Mouse (Mus musculus) mesoderm, embryonic 11.5 days (tissue): Measurements from ENCODE around the gene Pou5f2.
A peak's percentile ranks its signal among the peaks of the same experiment; 100 is the strongest.

Source experiments
- DNase-seq: peaks from one replicate; pipeline ENCODE4 v3.0.0-alpha.2; 2012; ENCODE audit warnings: low read depth, low spot score

The Pou5f2 gene

DNA sequence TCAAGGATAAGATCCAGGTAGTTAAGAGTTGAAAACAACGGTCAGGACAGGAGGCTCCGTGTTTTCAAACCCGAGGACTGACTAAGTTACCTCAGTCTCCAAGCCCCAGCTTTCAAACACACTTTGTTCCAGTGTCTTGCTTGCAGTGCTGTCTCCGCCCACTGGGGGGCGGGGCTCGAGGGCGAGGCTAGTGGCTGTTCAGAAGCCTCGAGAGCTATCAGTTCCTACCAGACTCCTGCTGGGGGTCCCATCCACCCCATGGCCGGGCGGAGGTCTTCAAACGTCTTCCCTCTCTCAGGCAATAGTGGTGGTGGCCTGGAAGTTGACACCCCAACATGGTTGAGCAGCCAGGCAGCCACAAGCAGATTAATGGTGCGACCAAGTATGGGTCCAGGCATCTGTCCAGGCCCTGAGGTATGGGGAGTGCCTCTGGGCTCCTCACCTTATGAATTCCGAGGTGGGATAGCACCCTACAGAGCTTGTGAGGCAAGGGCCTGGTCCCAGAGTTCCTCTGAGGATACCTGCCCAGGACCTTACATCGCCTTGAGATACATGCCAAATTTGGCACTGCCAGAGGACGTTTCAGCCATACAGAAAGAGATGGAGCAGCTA, at the start of gene Pou5f2:
Gene Pou5f2, plus strand, starts transcription at position 220 of the 612 bp plus-strand sequence.
- no peak for DNase-seq

- DNase-seq: no peak
These were observed 48.5 kb upstream of the Pou5f2 start for GRCm38 (mm10) chr13:77976248-77976647.

GRCm38 (mm10) chr13:77977121-77977520, 47.6 kb upstream of the Pou5f2 start:
- no peak for DNase-seq

DNA sequence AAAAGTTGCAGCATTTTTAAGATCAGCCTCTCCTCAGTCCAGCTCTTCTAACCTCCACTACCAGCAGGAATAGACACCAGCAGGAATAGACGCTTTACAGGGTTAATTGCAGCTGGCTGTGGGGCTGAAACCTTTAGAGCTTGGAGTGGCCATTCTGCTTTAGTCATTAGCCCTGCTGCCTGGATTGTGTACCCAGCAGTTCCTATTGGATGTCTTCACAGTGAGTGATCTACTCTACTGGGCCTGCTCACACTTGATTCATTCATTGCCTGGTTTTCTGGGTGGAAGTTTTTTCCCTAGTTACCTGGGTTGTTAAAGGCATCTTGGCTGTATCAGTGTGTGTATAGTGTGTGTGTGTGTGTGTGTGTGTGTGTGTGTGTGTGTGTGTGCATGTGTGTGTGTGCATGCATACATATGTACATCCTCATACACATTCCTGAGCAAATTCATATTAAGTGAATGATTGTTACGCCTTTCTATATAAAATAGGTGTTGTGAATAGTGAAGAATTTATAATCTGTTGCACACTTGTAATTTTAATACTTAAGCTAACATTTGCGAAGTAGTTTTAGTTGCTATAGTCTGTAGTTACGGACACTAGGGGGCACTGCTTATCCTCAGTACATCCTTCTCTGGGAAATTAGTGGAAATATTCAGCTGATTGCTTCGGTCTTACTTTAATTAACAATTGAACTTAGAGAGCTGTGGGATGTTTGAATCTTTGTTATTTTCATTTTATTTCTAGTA, 42.4 kb upstream of the Pou5f2 start:
- peak; percentile 16 for DNase-seq

GRCm38 (mm10) chr13:77982852-77983202, 41.9 kb upstream of the Pou5f2 start:
- DNase-seq: no peak

GRCm38 (mm10) chr13:77991189-77991886, 33.4 kb upstream of the Pou5f2 start:
- peak; percentile 4 for DNase-seq

- DNase-seq: no peak
These were observed 20.1 kb upstream of the Pou5f2 start for GRCm38 (mm10) chr13:78004649-78005048.

DNA sequence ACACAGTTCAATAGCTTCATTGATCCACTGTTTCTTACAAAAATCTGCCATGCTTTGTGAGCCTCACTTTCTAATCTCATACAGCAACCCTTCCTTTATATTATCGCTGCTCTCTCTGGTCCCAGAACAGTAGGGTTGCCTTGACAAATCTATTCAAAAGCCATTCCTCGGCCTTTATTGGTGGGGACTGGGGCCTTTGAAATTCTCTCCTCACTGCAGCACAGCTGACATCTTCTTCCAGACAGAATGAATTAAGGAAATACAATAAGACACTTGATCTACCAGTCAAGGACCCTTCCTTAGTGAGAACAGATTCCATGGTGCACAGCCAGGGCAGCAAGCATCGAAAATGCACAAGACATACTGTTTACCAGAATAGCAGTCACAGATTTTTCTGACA, 19.4 kb upstream of the Pou5f2 start:
- DNase-seq: peak; percentile 47

DNA sequence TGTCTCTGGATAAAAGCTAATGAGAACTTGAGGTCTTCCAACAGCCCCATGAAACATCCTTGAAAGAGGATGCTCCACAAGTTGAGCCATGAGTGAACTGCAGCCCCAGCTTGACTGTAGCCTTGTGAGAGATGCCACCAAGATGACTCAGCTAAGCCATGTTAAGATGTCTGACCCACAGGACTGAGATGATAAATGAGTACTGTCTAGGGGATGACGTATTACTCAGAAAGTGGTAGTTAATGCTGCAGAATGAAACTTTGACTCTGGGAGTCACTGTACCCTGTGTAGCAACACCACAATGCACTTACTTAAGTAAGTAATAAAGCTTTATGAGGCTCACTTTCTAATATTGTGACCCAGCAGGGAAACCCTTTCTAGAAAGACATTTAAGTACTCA, 14.5 kb upstream of the Pou5f2 start:
- DNase-seq: no peak

DNA sequence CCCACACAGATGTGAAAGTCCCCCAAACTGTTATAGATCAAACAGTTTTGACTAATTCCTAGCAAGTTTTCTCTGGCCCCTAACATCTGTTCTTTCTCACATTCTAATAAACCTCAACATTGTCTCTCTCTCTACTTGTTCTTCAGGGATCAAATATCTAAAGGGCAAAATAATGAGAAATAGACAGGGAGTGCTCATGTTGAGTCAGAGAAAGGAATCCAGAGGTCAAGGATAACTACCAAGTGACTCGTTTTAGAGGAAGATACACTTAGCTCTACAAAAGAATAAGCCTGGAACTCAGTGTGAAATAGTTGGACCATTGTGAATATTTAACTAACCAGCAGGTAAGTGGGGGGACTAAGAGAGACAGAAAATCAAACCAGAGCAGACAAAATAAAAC, 8.1 kb downstream of the Pou5f2 start:
- DNase-seq: no peak

GRCm38 (mm10) chr13:78037203-78037602, 12.5 kb downstream of the Pou5f2 start:
- no peak for DNase-seq

DNA sequence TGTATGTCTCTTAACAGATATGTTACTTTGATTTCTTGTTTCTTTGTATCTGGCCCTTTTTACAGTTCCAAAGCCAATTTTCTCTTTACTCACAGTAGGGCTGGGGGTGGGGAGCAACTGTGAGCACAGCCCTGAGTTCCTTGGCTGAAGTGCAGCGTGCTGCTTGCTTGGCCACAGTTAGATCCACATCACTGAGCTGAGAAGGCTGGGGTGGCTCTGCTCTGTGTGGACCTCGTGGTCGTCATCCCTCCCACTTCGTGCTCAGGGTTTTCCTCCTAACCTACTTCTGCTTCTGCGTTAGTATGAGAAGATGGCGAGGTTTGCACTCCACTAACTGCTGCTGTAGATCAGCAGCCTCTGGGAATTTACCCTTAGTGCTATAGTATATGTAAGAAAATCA, 18.5 kb downstream of the Pou5f2 start:
- no peak for DNase-seq

DNA sequence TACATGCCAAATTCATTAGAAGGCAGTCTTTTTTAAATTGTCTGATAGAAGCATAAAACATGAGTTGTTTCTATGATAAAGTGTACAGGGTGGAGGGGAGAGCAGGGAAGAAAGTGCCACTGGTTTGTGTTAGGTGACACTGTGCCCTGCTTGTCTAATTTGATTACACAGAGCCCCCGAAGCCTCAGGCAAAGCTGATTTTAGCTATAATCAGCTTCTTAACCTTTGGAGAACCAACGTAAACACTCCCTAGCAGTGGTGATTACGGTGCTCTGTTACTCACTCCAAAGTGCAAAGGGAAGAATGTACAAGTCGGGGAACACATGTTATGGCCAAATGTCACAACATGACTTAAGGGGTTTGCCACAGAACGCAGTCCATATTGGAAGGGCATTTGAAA, 20.4 kb downstream of the Pou5f2 start:
- DNase-seq: no peak
